Mouse (Mus musculus): Measurements from ENCODE around the gene Fam131c. TPM values are rescaled to one million over a fixed set of nuclear protein-coding genes. Genes with fewer than 3 reads are reported as not detected.

Gene Fam131c
- total and polyA plus RNA-seq, 3 experiments, result not detected

DNA sequence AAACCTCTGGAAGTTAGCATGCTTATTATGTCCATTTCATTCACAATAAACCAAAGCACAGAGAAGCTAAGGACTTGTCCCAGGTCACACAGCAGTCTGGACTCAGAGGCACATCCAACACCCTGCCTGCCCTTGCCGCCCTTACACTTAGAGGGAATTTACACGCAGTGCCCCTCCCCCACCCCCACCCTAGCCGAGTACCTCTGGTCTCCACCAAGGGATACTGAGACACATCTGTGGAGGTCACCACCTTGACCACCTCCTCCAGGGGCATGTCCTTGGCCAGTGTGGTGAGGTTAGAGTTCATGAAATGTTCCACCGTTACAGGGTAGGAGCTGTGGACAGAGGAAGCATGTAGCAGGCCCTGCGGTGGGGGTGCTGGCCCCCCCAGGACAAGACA, 19.9 kb downstream of the Fam131c start:
- H3K27ac ChIP-seq (ENCODE audit: insufficient read depth, low read depth), result no peak overlapping the region
- dilution Hi-C loops (cut with MboI; ENCODE audit: extremely low pct_ligation_motif_present, extremely low pct_unique_long_range_greater_than_20kb, low sequenced_read_pairs) (no loop called here), in situ Hi-C loops (cut with MboI; ENCODE audit: low pct_ligation_motif_present, low pct_unique_long_range_greater_than_20kb, low sequenced_read_pairs) (no loop called here)
- peaks cover 0 to 8% of the 10 kb centered on the region in 2 experiments; a peak in 3 of 4 replicates for H3K4me1 ChIP-seq (ENCODE audit: control insufficient read depth in 1 of 2, insufficient read depth in 2 of 2)
- no peaks in the 10 kb centered on the region for H3K79me2 ChIP-seq (replicated peaks; ENCODE audit: control insufficient read depth, extremely low read depth, insufficient read depth, poor library complexity, severe bottlenecking)
- no peak overlapping the region for H3K9ac ChIP-seq (ENCODE audit: insufficient read depth, low read depth)
- no peaks in the 10 kb centered on the region for H3K36me3 ChIP-seq (replicated peaks in 1 of 2; ENCODE audit: control insufficient read depth in 1 of 2, insufficient read depth in 1 of 2, low read length in 1 of 2)
- peaks cover 48% of the 10 kb centered on the region for H3K27me3 ChIP-seq (replicated peaks)
- TF ChIP-seq SIN3A (IDR thresholded peaks at IDR 0.05; ENCODE audit: low read length) (no peak), NRF1 (IDR thresholded peaks at IDR 0.05; ENCODE audit: low read depth, low read length) (no peak), CHD2 (IDR thresholded peaks at IDR 0.05; ENCODE audit: low read length) (0 out of 2 replicates have a peak, but pooled peaks have one; percentile 38)
- DNase-seq (ENCODE audit: extremely low read depth), result no peak
- no peaks in the 10 kb centered on the region for H3K9me3 ChIP-seq (replicated peaks; ENCODE audit: low read length)
- H3K4me3 ChIP-seq (replicated peaks in 1 of 3; ENCODE audit: low read depth in 2 of 3, low read length in 2 of 3, poor library complexity in 1 of 3), result no peak overlapping the region
- H3K4me2 ChIP-seq (ENCODE audit: insufficient read depth, low read depth, poor library complexity, severe bottlenecking), result no peak overlapping the region

DNA sequence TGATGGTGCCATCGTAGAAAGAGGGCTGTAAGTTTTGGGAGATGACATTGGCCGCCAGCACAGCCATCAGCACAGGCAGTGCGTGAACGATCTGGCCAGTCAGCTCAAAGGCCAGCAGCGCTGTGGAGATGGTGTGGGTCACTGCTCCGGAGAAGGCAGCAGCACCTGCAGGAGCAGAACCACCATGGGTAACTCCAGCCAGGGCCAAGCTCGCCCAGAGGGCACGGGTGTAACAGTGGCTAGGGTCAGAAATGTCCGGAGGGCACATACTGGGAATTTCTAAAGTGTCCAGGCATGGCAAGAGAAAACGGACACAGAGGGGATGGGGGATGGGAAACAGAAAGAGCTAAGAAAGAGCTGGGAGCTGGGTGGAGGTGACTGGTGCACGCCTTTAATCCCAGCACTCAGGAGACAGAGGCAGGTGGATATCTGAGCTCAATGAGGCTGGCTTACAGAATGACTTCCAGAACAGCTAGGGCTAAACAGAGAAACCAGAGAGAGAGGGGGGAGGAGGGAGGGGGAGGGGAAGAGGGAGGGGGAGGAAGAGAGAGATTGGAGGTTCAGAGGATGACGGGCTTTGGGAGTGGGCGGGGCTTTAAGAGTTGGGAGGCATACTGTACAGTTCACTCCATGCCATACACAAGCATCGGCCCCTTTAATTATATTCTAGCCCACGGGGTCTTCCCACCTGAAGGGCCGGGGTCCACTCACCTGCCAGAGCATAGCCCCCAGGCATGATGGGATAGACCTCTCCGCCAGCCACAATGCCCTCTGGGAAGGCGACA, 21.5 kb downstream of the Fam131c start:
- TF ChIP-seq NRF1 (IDR thresholded peaks at IDR 0.05; ENCODE audit: low read depth, low read length), result no peak
- no peak for TF ChIP-seq BHLHE40 (IDR thresholded peaks at IDR 0.05; ENCODE audit: low read depth, low read length)
- no peak for TF ChIP-seq ETS1 (conservative IDR thresholded peaks at IDR 0.05; ENCODE audit: low read depth, low read length)
- TF ChIP-seq CTCF (conservative IDR thresholded peaks at IDR 0.05 in 1 of 2, IDR thresholded peaks at IDR 0.05 in 1 of 2; ENCODE audit: low read depth in 2 of 2, low read length in 2 of 2), result no peak
- H3K79me2 ChIP-seq (replicated peaks; ENCODE audit: control insufficient read depth, extremely low read depth, insufficient read depth, poor library complexity, severe bottlenecking), result no peaks in the 10 kb centered on the region
- DNase-seq (ENCODE audit: extremely low read depth), result no peak
- peaks cover 41% of the 10 kb centered on the region for H3K27me3 ChIP-seq (replicated peaks)
- no peaks in the 10 kb centered on the region for H3K9me3 ChIP-seq (replicated peaks; ENCODE audit: low read length)
- no peak overlapping the region for H3K9ac ChIP-seq (ENCODE audit: insufficient read depth, low read depth)
- no peak overlapping the region for H3K4me3 ChIP-seq (replicated peaks in 1 of 3; ENCODE audit: low read depth in 2 of 3, low read length in 2 of 3, poor library complexity in 1 of 3)
- no peaks in the 10 kb centered on the region for H3K36me3 ChIP-seq (replicated peaks in 1 of 2; ENCODE audit: control insufficient read depth in 1 of 2, insufficient read depth in 1 of 2, low read length in 1 of 2)
- dilution Hi-C loops (cut with MboI; ENCODE audit: extremely low pct_ligation_motif_present, extremely low pct_unique_long_range_greater_than_20kb, low sequenced_read_pairs), result no loop called here
- H3K4me1 ChIP-seq (ENCODE audit: control insufficient read depth in 1 of 2, insufficient read depth in 2 of 2), result peaks cover 0 to 8% of the 10 kb centered on the region in 2 experiments
- no peak overlapping the region for H3K27ac ChIP-seq (ENCODE audit: insufficient read depth, low read depth)
- no peak overlapping the region for H3K4me2 ChIP-seq (ENCODE audit: insufficient read depth, low read depth, poor library complexity, severe bottlenecking)
- in situ Hi-C loops (cut with MboI; ENCODE audit: low pct_ligation_motif_present, low pct_unique_long_range_greater_than_20kb, low sequenced_read_pairs), result loop anchor here (10.0 kb wide), 1 partner anchor 445 kb away; no protein-coding TSS in a partner anchor

DNA sequence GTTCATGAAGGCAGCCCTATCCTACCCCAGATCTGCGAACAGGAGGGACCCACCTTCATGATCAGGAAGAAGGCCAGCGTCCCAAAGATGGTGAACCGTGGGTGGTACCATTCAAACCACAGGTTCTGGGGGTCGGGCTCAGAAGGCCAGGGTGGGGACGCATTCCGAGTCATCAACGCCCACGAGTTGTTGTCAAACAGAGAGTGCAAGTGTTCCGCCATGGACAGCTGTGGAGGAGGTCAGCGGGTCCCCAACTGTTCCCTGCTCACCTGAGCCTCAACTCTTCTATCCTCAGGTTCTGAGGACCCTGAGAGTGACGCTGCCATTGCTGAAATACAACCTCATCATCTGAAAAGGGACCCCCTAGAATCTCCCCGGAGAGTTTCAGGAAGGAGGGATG, 23.3 kb downstream of the Fam131c start:
- in situ Hi-C loops (cut with MboI; ENCODE audit: low pct_ligation_motif_present, low pct_unique_long_range_greater_than_20kb, low sequenced_read_pairs), result loop anchor here (10.0 kb wide), 1 partner anchor 444 kb away; no protein-coding TSS in a partner anchor
- Histone ChIP-seq H3K27me3 (replicated peaks) (peaks cover 44% of the 10 kb centered on the region), H3K9ac (ENCODE audit: insufficient read depth, low read depth) (no peak overlapping the region), H3K4me2 (ENCODE audit: insufficient read depth, low read depth, poor library complexity, severe bottlenecking) (no peak overlapping the region), H3K27ac (ENCODE audit: insufficient read depth, low read depth) (no peak overlapping the region), H3K9me3 (replicated peaks; ENCODE audit: low read length) (no peaks in the 10 kb centered on the region), H3K36me3 (replicated peaks in 1 of 2; ENCODE audit: control insufficient read depth in 1 of 2, insufficient read depth in 1 of 2, low read length in 1 of 2) (no peaks in the 10 kb centered on the region), H3K4me3 (replicated peaks in 1 of 3; ENCODE audit: low read depth in 2 of 3, low read length in 2 of 3, poor library complexity in 1 of 3) (no peak overlapping the region), H3K79me2 (replicated peaks; ENCODE audit: control insufficient read depth, extremely low read depth, insufficient read depth, poor library complexity, severe bottlenecking) (no peaks in the 10 kb centered on the region), H3K4me1 (ENCODE audit: control insufficient read depth in 1 of 2, insufficient read depth in 2 of 2) (peaks cover 0 to 4% of the 10 kb centered on the region in 2 experiments)
- no peak for TF ChIP-seq CHD2 (IDR thresholded peaks at IDR 0.05; ENCODE audit: low read length)
- no peak for TF ChIP-seq MAFK (IDR thresholded peaks at IDR 0.05; ENCODE audit: insufficient replicate concordance, low read length)
- TF ChIP-seq SIN3A (IDR thresholded peaks at IDR 0.05; ENCODE audit: low read length), result no peak
- no peak for TF ChIP-seq MYC (IDR thresholded peaks at IDR 0.05; ENCODE audit: low read depth, low read length)
- TF ChIP-seq MAX (IDR thresholded peaks at IDR 0.05; ENCODE audit: low read length), result no peak
- TF ChIP-seq USF2 (conservative IDR thresholded peaks at IDR 0.05; ENCODE audit: low read depth, low read length), result no peak
- no peak for TF ChIP-seq KAT2A (IDR thresholded peaks at IDR 0.05; ENCODE audit: insufficient replicate concordance, low read length)
- no peak for TF ChIP-seq UBTF (IDR thresholded peaks at IDR 0.05; ENCODE audit: low read depth, low read length)
- TF ChIP-seq IRF4 (IDR thresholded peaks at IDR 0.05; ENCODE audit: low read depth, low read length), result no peak
- TF ChIP-seq POLR2AphosphoS2 (IDR thresholded peaks at IDR 0.05; ENCODE audit: low read depth, low read length), result no peak
- TF ChIP-seq E2F4 (IDR thresholded peaks at IDR 0.05; ENCODE audit: insufficient replicate concordance, low read depth, low read length), result no peak
- no peak for TF ChIP-seq USF1 (IDR thresholded peaks at IDR 0.05; ENCODE audit: low read depth, low read length)
- TF ChIP-seq BHLHE40 (IDR thresholded peaks at IDR 0.05; ENCODE audit: low read depth, low read length), result no peak
- no peak for TF ChIP-seq SMC3 (IDR thresholded peaks at IDR 0.05; ENCODE audit: low read depth, low read length)
- dilution Hi-C loops (cut with MboI; ENCODE audit: extremely low pct_ligation_motif_present, extremely low pct_unique_long_range_greater_than_20kb, low sequenced_read_pairs), result no loop called here
- DNase-seq (ENCODE audit: extremely low read depth), result no peak

Data from CH12.LX (cell line).